Mouse (Mus musculus): Measurements from ENCODE around the gene Efcab3. TPM values are rescaled to one million over a fixed set of nuclear protein-coding genes. Genes with fewer than 3 reads are reported as not detected.
"Not testable (repeated sequence)": the region's sequence is repeated elsewhere in the genome, so short reads cannot be mapped to it uniquely, and the experiment has no call there.

The Efcab3 gene
- polyA plus RNA-seq, 1 experiment, result not detected

DNA sequence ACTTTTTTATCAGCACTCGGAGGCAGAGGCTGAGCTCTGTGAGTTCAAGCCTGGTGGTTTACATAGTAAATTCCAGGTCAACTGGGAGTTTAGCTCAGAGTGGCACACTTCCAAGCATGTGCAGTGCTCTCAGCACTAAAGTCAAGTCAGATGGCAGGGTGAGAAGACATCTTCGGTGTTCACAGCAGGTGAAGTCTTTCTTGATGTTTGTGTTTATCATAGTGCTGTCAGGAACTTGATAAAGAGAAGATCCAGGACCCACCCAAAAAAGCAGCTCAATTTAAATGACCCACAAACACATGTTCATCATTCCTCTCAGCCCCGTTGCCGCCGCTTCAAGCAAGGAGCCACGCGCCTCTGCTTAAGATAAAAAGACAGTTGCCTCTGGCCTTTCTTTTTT lies 72.3 kb downstream of the Efcab3 start:
- Histone ChIP-seq H3K79me2 (ENCODE audit: control insufficient read depth, insufficient read depth) (no peaks in the 10 kb centered on the region), H3K36me3 (ENCODE audit: control insufficient read depth, insufficient read depth) (peaks cover 75% of the 10 kb centered on the region), H3K27me3 (ENCODE audit: control insufficient read depth, insufficient read depth, insufficient read length) (no peaks in the 10 kb centered on the region), H3K4me2 (ENCODE audit: low read depth) (no peak overlapping the region), H3K4me3 (no peak overlapping the region), H3ac (ENCODE audit: control insufficient read depth, insufficient read length) (no peak overlapping the region)
- TF ChIP-seq MAX (IDR thresholded peaks at IDR 0.05; ENCODE audit: low read depth), result no peak
- TF ChIP-seq MYOG (IDR thresholded peaks at IDR 0.05; ENCODE audit: control insufficient read depth in 1 of 3, insufficient read depth in 1 of 3, insufficient read length in 2 of 3, low read depth in 2 of 3), result no peak
- TF ChIP-seq MYOD1 (IDR thresholded peaks at IDR 0.05; ENCODE audit: control insufficient read depth in 1 of 3, insufficient read length in 2 of 3, low read depth in 2 of 3), result no peak
- TF ChIP-seq E2F4 (IDR thresholded peaks at IDR 0.05; ENCODE audit: insufficient read depth), result no peak
- no peak for TF ChIP-seq POLR2A (IDR thresholded peaks at IDR 0.05; ENCODE audit: insufficient read length, low read depth)
- no peak for TF ChIP-seq TCF12 (IDR thresholded peaks at IDR 0.05; ENCODE audit: insufficient read depth, poor library complexity, severe bottlenecking)
- no peak for TF ChIP-seq SRF (IDR thresholded peaks at IDR 0.05; ENCODE audit: control insufficient read depth, insufficient read length, low read depth)
- TF ChIP-seq POLR2AphosphoS2 (IDR thresholded peaks at IDR 0.05; ENCODE audit: insufficient read length, low read depth), result no peak
- no peak for TF ChIP-seq TCF3 (IDR thresholded peaks at IDR 0.05; ENCODE audit: insufficient read length, low read depth)
- TF ChIP-seq REST (IDR thresholded peaks at IDR 0.05; ENCODE audit: insufficient read depth, insufficient read length), result no peak
- TF ChIP-seq CEBPB (IDR thresholded peaks at IDR 0.05; ENCODE audit: insufficient read depth, poor library complexity, severe bottlenecking), result no peak
- TF ChIP-seq USF1 (IDR thresholded peaks at IDR 0.05; ENCODE audit: low read depth), result no peak

- not testable (repeated sequence) for H3ac ChIP-seq (ENCODE audit: control insufficient read depth, insufficient read length); H3K79me2 ChIP-seq (ENCODE audit: control insufficient read depth, insufficient read depth); H3K4me2 ChIP-seq (ENCODE audit: low read depth); H3K4me3 ChIP-seq; H3K27me3 ChIP-seq (ENCODE audit: control insufficient read depth, insufficient read depth, insufficient read length)
- peaks cover 67% of the 10 kb centered on the region for H3K36me3 ChIP-seq (ENCODE audit: control insufficient read depth, insufficient read depth)
These were observed 73.9 kb downstream of the Efcab3 start for GRCm38 (mm10) chr11:105137255-105137654.

- not testable (repeated sequence) for H3K79me2 ChIP-seq (ENCODE audit: control insufficient read depth, insufficient read depth); H3K4me3 ChIP-seq; H3ac ChIP-seq (ENCODE audit: control insufficient read depth, insufficient read length); H3K4me2 ChIP-seq (ENCODE audit: low read depth); H3K27me3 ChIP-seq (ENCODE audit: control insufficient read depth, insufficient read depth, insufficient read length)
- peaks cover 40% of the 10 kb centered on the region for H3K36me3 ChIP-seq (ENCODE audit: control insufficient read depth, insufficient read depth)
These were observed 77.1 kb downstream of the Efcab3 start for GRCm38 (mm10) chr11:105140512-105140911.

DNA sequence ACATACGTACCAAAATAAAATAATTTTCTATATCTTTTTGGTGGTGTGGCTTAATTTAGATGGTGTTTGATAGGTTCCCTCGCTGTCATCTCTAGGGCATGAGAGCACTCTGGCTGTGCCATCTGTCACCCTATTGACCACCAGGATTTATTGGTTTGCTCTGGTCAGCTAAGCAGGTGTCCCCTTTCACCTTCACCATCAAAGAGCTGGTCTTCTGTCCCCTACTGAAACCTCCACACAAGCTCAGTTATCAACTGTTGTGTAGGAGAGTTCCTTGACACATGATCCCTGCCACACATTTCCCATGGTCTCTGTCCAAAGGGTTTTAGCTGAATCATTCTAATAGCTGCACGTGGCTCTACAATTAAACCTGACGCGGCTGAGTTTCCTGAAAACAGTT lies 77.7 kb downstream of the Efcab3 start:
- Histone ChIP-seq H3K36me3 (ENCODE audit: control insufficient read depth, insufficient read depth) (peaks cover 39% of the 10 kb centered on the region), H3K27me3 (ENCODE audit: control insufficient read depth, insufficient read depth, insufficient read length) (no peaks in the 10 kb centered on the region), H3K79me2 (ENCODE audit: control insufficient read depth, insufficient read depth) (no peaks in the 10 kb centered on the region), H3ac (ENCODE audit: control insufficient read depth, insufficient read length) (no peak overlapping the region), H3K4me3 (no peak overlapping the region), H3K4me2 (ENCODE audit: low read depth) (no peak overlapping the region)
- no peak for TF ChIP-seq TCF12 (IDR thresholded peaks at IDR 0.05; ENCODE audit: insufficient read depth, poor library complexity, severe bottlenecking)
- no peak for TF ChIP-seq MAX (IDR thresholded peaks at IDR 0.05; ENCODE audit: low read depth)
- no peak for TF ChIP-seq POLR2A (IDR thresholded peaks at IDR 0.05; ENCODE audit: insufficient read length, low read depth)
- TF ChIP-seq MYOD1 (IDR thresholded peaks at IDR 0.05; ENCODE audit: control insufficient read depth in 1 of 3, insufficient read length in 2 of 3, low read depth in 2 of 3), result no peak
- TF ChIP-seq USF1 (IDR thresholded peaks at IDR 0.05; ENCODE audit: low read depth), result no peak
- TF ChIP-seq CEBPB (IDR thresholded peaks at IDR 0.05; ENCODE audit: insufficient read depth, poor library complexity, severe bottlenecking), result no peak
- no peak for TF ChIP-seq TCF3 (IDR thresholded peaks at IDR 0.05; ENCODE audit: insufficient read length, low read depth)
- TF ChIP-seq SRF (IDR thresholded peaks at IDR 0.05; ENCODE audit: control insufficient read depth, insufficient read length, low read depth), result no peak
- TF ChIP-seq MYOG (IDR thresholded peaks at IDR 0.05; ENCODE audit: control insufficient read depth in 1 of 3, insufficient read depth in 1 of 3, insufficient read length in 2 of 3, low read depth in 2 of 3), result no peak
- TF ChIP-seq E2F4 (IDR thresholded peaks at IDR 0.05; ENCODE audit: insufficient read depth), result no peak
- no peak for TF ChIP-seq POLR2AphosphoS2 (IDR thresholded peaks at IDR 0.05; ENCODE audit: insufficient read length, low read depth)
- no peak for TF ChIP-seq REST (IDR thresholded peaks at IDR 0.05; ENCODE audit: insufficient read depth, insufficient read length)

DNA sequence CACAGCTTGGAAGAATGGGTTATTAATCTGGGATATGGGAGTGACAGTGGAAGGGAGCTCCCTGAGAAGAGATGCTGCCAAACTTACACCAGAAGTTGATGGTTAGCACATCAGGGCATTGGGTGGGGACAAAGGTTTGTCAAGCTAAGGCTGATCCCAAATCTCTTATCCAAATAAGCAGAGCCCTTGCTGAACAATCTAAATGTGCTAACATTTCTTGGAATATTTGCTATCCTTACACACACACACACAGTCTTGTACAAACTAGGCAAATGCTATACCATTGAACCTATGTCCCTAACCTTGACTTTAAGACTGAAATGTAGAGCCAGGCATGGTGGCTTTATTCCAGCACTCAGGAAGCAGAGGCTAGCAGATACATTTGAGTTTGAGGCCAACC lies 80.2 kb downstream of the Efcab3 start:
- H3K36me3 ChIP-seq (ENCODE audit: control insufficient read depth, insufficient read depth), result peaks cover 21% of the 10 kb centered on the region
- no peak for TF ChIP-seq USF1 (IDR thresholded peaks at IDR 0.05; ENCODE audit: low read depth)
- no peak for TF ChIP-seq REST (IDR thresholded peaks at IDR 0.05; ENCODE audit: insufficient read depth, insufficient read length)
- TF ChIP-seq POLR2A (IDR thresholded peaks at IDR 0.05; ENCODE audit: insufficient read length, low read depth), result no peak
- no peak for TF ChIP-seq TCF12 (IDR thresholded peaks at IDR 0.05; ENCODE audit: insufficient read depth, poor library complexity, severe bottlenecking)
- no peak for TF ChIP-seq MYOD1 (IDR thresholded peaks at IDR 0.05; ENCODE audit: control insufficient read depth in 1 of 3, insufficient read length in 2 of 3, low read depth in 2 of 3)
- TF ChIP-seq MAX (IDR thresholded peaks at IDR 0.05; ENCODE audit: low read depth), result no peak
- no peak for TF ChIP-seq TCF3 (IDR thresholded peaks at IDR 0.05; ENCODE audit: insufficient read length, low read depth)
- no peak for TF ChIP-seq MYOG (IDR thresholded peaks at IDR 0.05; ENCODE audit: control insufficient read depth in 1 of 3, insufficient read depth in 1 of 3, insufficient read length in 2 of 3, low read depth in 2 of 3)
- no peak for TF ChIP-seq CEBPB (IDR thresholded peaks at IDR 0.05; ENCODE audit: insufficient read depth, poor library complexity, severe bottlenecking)
- no peak for TF ChIP-seq POLR2AphosphoS2 (IDR thresholded peaks at IDR 0.05; ENCODE audit: insufficient read length, low read depth)
- no peaks in the 10 kb centered on the region for H3K79me2 ChIP-seq (ENCODE audit: control insufficient read depth, insufficient read depth)
- no peak overlapping the region for H3K4me2 ChIP-seq (ENCODE audit: low read depth)
- no peak overlapping the region for H3K4me3 ChIP-seq
- no peaks in the 10 kb centered on the region for H3K27me3 ChIP-seq (ENCODE audit: control insufficient read depth, insufficient read depth, insufficient read length)
- no peak overlapping the region for H3ac ChIP-seq (ENCODE audit: control insufficient read depth, insufficient read length)

Measured in myocyte (in vitro differentiated cells).